Mouse (Mus musculus) thymus, postnatal 10 days (tissue): ENCODE measurements at regions not wholly inside any gene's neighbourhood (a gene's known extent, or its start where the extent isn't known, plus 50 kb on each side); places are given as distances from the start of the nearest gene placed in this dataset.

Source experiments
- DNase-seq, 2 experiments: peaks; one replicate each; pipeline ENCODE4 v3.0.0; 2021; ENCODE audit warnings: low spot score in 2 of 2

GRCm38 (mm10) chr10:67439042-67439635, 96.1 kb upstream of the Egr2 start:
- DNase-seq: no peak

GRCm38 (mm10) chr10:67439844-67440243, 95.4 kb upstream of the Egr2 start:
- DNase-seq: no peak

- DNase-seq: no peak
Observed at GRCm38 (mm10) chr10:67441243-67441642, 94.0 kb upstream of the Egr2 start.

- no peak for DNase-seq
Observed at GRCm38 (mm10) chr10:67448875-67449274, 86.4 kb upstream of the Egr2 start.

- no peak for DNase-seq
Observed at GRCm38 (mm10) chr10:67454149-67454548, 81.1 kb upstream of the Egr2 start.

GRCm38 (mm10) chr10:67458447-67459272, 76.6 kb upstream of the Egr2 start:
- DNase-seq: peak; percentile 6 to 7

- no peak for DNase-seq
Observed at GRCm38 (mm10) chr10:67461321-67461720, 74.0 kb upstream of the Egr2 start.

GRCm38 (mm10) chr10:67461862-67462261, 73.4 kb upstream of the Egr2 start:
- no peak for DNase-seq

- no peak for DNase-seq
Observed at GRCm38 (mm10) chr10:67468724-67469123, 66.6 kb upstream of the Egr2 start.

GRCm38 (mm10) chr10:67473016-67473415, 62.3 kb upstream of the Egr2 start:
- no peak for DNase-seq

GRCm38 (mm10) chr10:67474336-67474735, 60.9 kb upstream of the Egr2 start:
- DNase-seq: no peak

- no peak for DNase-seq
Observed at GRCm38 (mm10) chr10:67482268-67482667, 53.0 kb upstream of the Egr2 start.

- no peak for DNase-seq
Observed at GRCm38 (mm10) chr10:67483371-67483770, 51.9 kb upstream of the Egr2 start.

GRCm38 (mm10) chr10:67484091-67484745, 51.1 kb upstream of the Egr2 start:
- DNase-seq: no peak
